Mouse (Mus musculus) liver (tissue): ENCODE data around the gene Ankub1.

Experiments used
- DNase-seq: peaks from one replicate; pipeline ENCODE4 v3.0.0-alpha.2; 2020; ENCODE audit warnings: mixed read lengths

The Ankub1 gene

DNA sequence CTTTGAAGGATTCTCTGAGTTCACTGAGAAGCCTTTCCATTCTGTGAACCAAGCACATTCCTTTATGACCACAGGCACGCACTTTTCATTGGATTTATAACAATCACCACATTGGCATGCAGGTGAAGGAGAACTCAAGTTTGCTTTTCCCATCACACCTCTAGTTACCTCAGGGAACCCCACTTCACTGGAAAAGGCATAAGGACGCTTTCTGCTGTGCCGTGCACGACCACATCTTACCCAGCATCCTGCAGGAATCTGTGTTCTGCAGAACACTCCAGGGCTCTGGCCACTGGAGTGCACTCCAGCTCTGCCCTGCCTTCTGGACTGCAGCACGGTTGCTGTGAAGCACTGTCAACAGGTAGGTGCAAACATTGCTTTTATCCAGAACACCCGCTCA lies 55.0 kb downstream of the Ankub1 start:
- DNase-seq: no peak

DNA sequence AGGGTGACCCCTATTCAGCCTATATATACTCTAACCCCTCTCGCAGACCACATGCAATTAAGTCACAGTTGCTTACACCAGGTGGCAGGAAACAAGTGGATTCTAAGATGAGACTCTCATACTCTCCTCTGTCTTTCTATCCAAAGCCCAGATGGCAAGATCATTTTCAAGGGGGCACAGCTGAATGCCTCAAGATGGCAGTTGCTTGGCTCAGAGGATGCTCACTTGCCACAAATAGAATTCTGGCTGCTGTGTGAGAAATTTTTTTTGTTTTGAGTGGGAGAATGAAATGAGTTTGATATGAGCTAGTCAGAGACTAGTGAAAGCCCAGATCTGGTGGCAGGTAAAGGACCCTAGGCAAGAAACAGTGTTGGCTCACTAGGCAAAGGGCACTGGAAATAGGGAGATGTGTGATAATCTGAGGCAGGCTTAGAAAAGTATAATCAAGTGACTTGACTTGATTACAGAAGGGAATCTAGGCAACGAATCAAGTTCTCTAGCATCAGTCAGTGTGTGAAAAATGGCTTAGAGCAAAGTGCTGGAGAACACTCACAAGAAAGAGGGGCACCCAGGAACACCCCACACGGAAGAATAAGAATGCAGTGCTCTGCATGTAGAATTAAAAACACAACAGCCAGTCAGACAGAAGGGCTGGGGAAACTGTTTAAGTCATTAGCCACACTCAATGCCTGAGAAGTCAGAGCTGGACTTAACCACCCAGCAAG lies 57.7 kb downstream of the Ankub1 start:
- DNase-seq: no peak

DNA sequence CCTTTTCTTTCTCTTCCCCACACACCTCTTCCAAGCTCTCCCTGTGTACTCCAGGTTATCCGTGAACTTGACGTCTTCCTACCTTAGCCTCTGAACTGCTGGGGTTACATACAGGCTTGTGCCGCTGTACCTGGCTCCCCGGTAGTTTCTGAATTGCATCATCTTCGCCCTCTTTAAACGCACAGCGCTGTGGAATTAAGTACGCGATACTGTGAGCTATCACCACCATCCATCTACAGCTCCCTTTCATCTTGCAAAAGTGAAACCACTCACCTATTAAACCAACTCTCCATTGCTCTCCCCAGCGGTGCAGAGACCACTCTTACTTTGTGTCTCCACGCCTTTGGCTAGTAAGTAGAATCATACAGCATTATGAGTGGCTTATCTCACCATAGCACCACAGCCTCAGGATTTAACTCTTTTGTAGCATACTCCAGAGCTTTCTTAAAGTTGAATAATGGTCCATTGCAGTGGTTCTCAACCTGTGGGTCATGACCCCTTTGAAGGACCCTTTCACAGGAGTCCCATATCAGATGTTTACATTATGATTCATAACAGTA lies 65.6 kb downstream of the Ankub1 start:
- DNase-seq: no peak

DNA sequence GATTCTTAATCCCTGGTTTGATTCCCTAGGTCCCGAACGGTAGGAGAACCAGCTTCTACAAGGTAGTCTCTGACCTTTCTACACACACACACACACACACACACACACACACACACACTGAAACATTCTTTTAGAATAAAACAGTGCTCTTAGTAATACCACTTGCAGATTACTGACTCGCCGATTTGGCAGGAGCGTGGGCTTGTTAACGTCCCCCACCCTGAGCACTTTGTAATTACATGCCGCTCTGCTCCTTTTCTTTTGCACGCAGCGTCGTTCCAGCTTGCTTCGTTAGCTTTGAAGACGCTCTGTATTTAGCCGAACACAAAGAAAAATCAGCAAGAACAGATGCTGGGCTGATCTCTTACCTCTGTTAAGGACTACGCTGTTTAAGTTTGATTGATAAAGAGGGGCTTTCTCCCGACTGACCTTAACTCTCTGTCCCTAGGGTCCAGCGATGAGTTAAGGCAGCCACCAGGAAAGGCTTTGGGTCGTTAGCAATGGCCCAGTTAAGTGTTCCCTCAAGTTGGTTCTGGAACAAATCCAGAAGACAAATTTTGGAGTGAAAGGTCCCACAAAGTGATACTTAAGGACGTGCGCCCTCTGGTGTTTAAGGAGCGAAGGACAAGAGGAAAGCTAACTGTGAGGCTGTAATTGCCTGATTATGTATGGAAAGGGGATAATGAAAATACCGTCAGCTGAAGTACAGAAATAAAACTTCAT lies 67.2 kb downstream of the Ankub1 start:
- peak; percentile 71 for DNase-seq

DNA sequence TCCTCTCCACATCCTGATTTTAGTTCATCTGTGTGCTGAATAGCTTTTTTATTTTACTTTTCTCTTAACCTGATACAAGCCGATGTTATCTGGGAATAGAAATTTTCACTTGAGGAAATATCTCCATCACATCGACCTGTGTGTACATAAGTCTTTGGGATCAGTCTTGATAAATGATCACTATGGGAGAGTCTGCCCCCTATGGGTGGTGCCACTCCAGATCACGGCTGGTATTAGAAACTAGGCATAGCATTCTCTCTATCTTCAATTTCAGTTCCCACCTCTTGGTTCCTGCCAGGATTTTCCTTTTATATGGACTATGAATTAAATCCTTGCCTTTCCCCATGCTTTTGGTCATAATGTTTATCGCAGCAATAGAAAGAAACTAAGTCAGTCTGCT lies 72.9 kb downstream of the Ankub1 start:
- no peak for DNase-seq

DNA sequence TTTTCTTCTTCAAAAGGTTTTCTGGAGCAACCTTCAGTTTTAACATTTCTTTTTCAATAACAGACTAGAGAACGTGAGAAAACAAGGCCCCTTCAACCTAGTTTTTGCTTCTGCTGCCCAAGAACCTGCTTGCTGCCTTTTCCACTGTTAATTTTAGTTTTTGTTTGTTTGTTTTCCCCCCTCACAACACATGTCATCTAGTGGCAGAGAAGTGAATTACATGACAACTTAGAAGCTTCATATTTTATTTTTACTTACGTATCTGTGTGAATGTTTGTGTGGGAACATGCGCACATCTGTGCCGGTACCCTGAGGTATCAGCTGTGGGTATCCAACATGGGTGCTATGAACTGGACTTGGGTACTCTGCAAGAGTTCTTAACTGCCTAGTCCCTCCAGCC lies 76.9 kb downstream of the Ankub1 start:
- DNase-seq: no peak

DNA sequence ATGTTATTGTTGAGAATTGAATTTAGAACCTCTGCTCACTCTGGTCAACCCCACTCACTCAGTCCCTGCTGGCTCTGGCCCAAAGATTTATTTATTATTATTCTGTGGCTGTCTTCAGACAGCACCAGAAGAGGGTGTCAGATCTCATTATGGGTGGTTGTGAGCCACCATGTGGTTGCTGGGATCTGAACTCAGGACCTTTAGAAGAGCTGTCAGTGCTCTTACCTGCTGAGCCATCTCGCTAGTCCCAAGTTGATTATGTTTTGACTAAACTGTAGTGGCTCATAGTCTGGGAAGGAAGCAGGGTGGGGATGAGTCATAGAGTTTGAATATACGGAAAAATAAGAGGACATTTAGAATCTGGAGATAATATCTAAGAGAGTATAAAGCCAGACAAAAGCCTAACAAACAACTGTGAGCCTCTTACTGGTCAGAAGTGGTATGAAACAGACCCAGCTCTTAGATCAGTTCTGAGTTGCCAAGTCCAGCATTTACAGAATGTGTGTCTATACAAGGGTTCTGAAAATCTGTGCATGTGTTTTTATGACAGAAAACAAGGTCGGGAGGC lies 80.1 kb downstream of the Ankub1 start:
- DNase-seq: no peak

DNA sequence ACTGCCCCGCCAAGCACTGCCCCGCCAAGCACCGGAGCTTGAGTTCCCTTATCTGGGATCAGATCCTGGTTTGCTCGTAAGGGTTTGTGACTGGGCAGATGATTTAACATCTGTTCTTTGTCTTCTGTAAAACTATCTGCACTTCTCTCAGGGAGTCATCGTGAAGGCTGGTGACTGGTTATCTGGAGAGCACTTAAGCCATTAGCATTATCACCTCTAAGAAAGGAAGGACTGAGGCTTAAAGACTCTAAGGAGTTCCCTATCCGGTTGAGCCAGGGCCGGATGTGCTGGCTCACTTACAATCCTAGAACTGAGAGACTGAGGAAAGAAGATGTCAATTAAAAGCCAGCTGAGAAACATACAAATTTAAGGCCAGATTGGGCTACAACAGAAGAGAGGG lies 80.8 kb downstream of the Ankub1 start:
- DNase-seq: no peak
